Mouse (Mus musculus) layer of hippocampus, adult 9-11 months (tissue): ENCODE data around the gene C1qtnf5.

Experiments
- DNase-seq: peaks from one replicate; pipeline ENCODE4 v3.0.0; 2022

C1qtnf5 gene

GRCm38 (mm10) chr9:44107110-44107509 lies at the start of gene C1qtnf5:
TSS of gene C1qtnf5 (plus strand) at chr9:44107245.
- peak; percentile 82 for DNase-seq

GRCm38 (mm10) chr9:44058606-44059005 lies 48.4 kb upstream of the C1qtnf5 start:
- DNase-seq = no peak

- DNase-seq = no peak
These were observed 41.9 kb upstream of the C1qtnf5 start for GRCm38 (mm10) chr9:44065177-44065576.

- peak; percentile 100 for DNase-seq
These were observed 40.2 kb upstream of the C1qtnf5 start, which contains the start of gene Usp2 for GRCm38 (mm10) chr9:44066785-44067225. TSS of gene Usp2 (plus strand) at chr9:44067021.

GRCm38 (mm10) chr9:44067241-44067959 lies 39.6 kb upstream of the C1qtnf5 start:
- DNase-seq = no peak

- DNase-seq = no peak
These were observed 39.1 kb upstream of the C1qtnf5 start for GRCm38 (mm10) chr9:44067960-44068330.

GRCm38 (mm10) chr9:44069252-44069651 lies 37.8 kb upstream of the C1qtnf5 start:
- no peak for DNase-seq

GRCm38 (mm10) chr9:44070113-44070843 lies 36.8 kb upstream of the C1qtnf5 start:
- no peak for DNase-seq

GRCm38 (mm10) chr9:44070844-44071231 lies 36.2 kb upstream of the C1qtnf5 start:
- no peak for DNase-seq

GRCm38 (mm10) chr9:44071914-44072598 lies 35.0 kb upstream of the C1qtnf5 start:
- DNase-seq = peak; percentile 87

GRCm38 (mm10) chr9:44072599-44072915 lies 34.5 kb upstream of the C1qtnf5 start:
- peak; percentile 70 for DNase-seq

GRCm38 (mm10) chr9:44073115-44073514 lies 33.9 kb upstream of the C1qtnf5 start:
- no peak for DNase-seq

GRCm38 (mm10) chr9:44074395-44075275 lies 32.4 kb upstream of the C1qtnf5 start:
- peak; percentile 45 for DNase-seq

GRCm38 (mm10) chr9:44075276-44075995 lies 31.6 kb upstream of the C1qtnf5 start:
- no peak for DNase-seq

GRCm38 (mm10) chr9:44075996-44076763 lies 30.9 kb upstream of the C1qtnf5 start:
- no peak for DNase-seq

- peak; percentile 73 for DNase-seq
These were observed 30.3 kb upstream of the C1qtnf5 start for GRCm38 (mm10) chr9:44076764-44077120.

GRCm38 (mm10) chr9:44077266-44077910 lies 29.7 kb upstream of the C1qtnf5 start:
- no peak for DNase-seq

GRCm38 (mm10) chr9:44078136-44078797 lies 28.8 kb upstream of the C1qtnf5 start:
- DNase-seq = peak; percentile 14

- peak; percentile 71 for DNase-seq
These were observed 27.9 kb upstream of the C1qtnf5 start for GRCm38 (mm10) chr9:44078955-44079756.
